Mouse (Mus musculus): Measurements from ENCODE around the gene H2al3. TPM values are rescaled to one million over a fixed set of nuclear protein-coding genes. Genes with fewer than 3 reads are reported as not detected.

H2al3 gene
- not detected in 2 replicates for polyA plus RNA-seq (2014; fragmentation: Nextera tagmentation; extraction: Ambion mirVana)

DNA sequence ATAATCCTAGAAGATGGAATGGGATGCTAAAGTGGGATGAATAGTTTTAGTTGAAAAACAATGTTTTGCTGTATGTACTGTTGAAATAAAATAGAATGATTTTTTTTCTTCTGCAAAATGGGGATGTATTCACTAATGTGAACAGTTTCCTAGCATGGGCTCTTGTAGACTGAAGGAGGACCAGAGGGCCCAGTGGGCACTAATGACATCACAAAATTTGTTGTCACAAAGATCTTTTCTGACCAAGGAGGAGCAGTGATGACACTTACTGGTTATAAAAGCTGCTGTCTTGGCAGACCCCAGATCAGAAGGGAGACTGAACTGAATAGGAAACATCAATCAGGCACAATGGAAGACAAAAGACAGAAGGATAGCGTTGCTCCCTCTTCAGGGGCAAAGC, at the start of gene H2al3:
Gene H2al3 (plus strand): TSS at position 301 of the 400 bp plus-strand sequence.
- ATAC-seq (replicated peaks; ENCODE audit: low FRiP score, low TSS enrichment, low read depth) (no peak), DNase-seq (ENCODE audit: low spot score) (no peak)
- Histone ChIP-seq H3K27me3 (replicated peaks; ENCODE audit: control insufficient read depth, insufficient read depth, low read length) (no peaks in the 10 kb centered on the region), H3K4me3 (ENCODE audit: low read depth, low read length) (no peak within 1 kb of the TSS), H3K27ac (ENCODE audit: low read depth) (no peak within 1 kb of the TSS), H3K36me3 (ENCODE audit: control insufficient read depth, insufficient read depth, low read length) (no peaks in the 10 kb centered on the region), H3K9me3 (ENCODE audit: control insufficient read depth, low read length) (no peaks in the 10 kb centered on the region), H3K4me1 (replicated peaks; ENCODE audit: control insufficient read depth, insufficient read depth, low read length) (no peaks in the 10 kb centered on the region), H3K9ac (ENCODE audit: low read length) (no peak within 1 kb of the TSS), H3K4me2 (ENCODE audit: low read length) (no peak within 1 kb of the TSS)
- WGBS: 45% methylated on average over 1 of the region's 1 CpGs

- 92% methylated on average over 1 of the region's 1 CpGs for WGBS
- no peaks in the 10 kb centered on the region for H3K9me3 ChIP-seq (ENCODE audit: control insufficient read depth, low read length)
Measured at GRCm38 (mm10) chrX:9810101-9810500, 39.4 kb upstream of the H2al3 start.

GRCm38 (mm10) chrX:9812469-9812868, 37.0 kb upstream of the H2al3 start:
- Histone ChIP-seq H3K27ac (ENCODE audit: low read depth) (no peak overlapping the region), H3K4me1 (replicated peaks; ENCODE audit: control insufficient read depth, insufficient read depth, low read length) (no peaks in the 10 kb centered on the region), H3K4me3 (ENCODE audit: low read depth, low read length) (no peak overlapping the region), H3K9ac (ENCODE audit: low read length) (no peak overlapping the region), H3K36me3 (ENCODE audit: control insufficient read depth, insufficient read depth, low read length) (no peaks in the 10 kb centered on the region), H3K4me2 (ENCODE audit: low read length) (no peak overlapping the region), H3K9me3 (ENCODE audit: control insufficient read depth, low read length) (no peaks in the 10 kb centered on the region), H3K27me3 (replicated peaks; ENCODE audit: control insufficient read depth, insufficient read depth, low read length) (no peaks in the 10 kb centered on the region)
- ATAC-seq (replicated peaks; ENCODE audit: low FRiP score, low TSS enrichment, low read depth): no peak
- no peak for DNase-seq (ENCODE audit: low spot score)

More at GRCm38 (mm10) chrX:9810101-9810500, 39.4 kb upstream of the H2al3 start:
- H3K36me3 ChIP-seq (ENCODE audit: control insufficient read depth, insufficient read depth, low read length): no peaks in the 10 kb centered on the region
- H3K27ac ChIP-seq (ENCODE audit: low read depth): no peak overlapping the region
- H3K4me1 ChIP-seq (replicated peaks; ENCODE audit: control insufficient read depth, insufficient read depth, low read length): no peaks in the 10 kb centered on the region
- no peak overlapping the region for H3K4me2 ChIP-seq (ENCODE audit: low read length)
- no peak overlapping the region for H3K4me3 ChIP-seq (ENCODE audit: low read depth, low read length)
- DNase-seq (ENCODE audit: low spot score): no peak
- no peak overlapping the region for H3K9ac ChIP-seq (ENCODE audit: low read length)
- ATAC-seq (replicated peaks; ENCODE audit: low FRiP score, low TSS enrichment, low read depth): no peak
- no peaks in the 10 kb centered on the region for H3K27me3 ChIP-seq (replicated peaks; ENCODE audit: control insufficient read depth, insufficient read depth, low read length)

- no peak for DNase-seq (ENCODE audit: low spot score)
- Histone ChIP-seq H3K36me3 (ENCODE audit: control insufficient read depth, insufficient read depth, low read length) (no peaks in the 10 kb centered on the region), H3K4me1 (replicated peaks; ENCODE audit: control insufficient read depth, insufficient read depth, low read length) (no peaks in the 10 kb centered on the region), H3K4me3 (ENCODE audit: low read depth, low read length) (no peak overlapping the region), H3K9ac (ENCODE audit: low read length) (no peak overlapping the region), H3K9me3 (ENCODE audit: control insufficient read depth, low read length) (no peaks in the 10 kb centered on the region), H3K27ac (ENCODE audit: low read depth) (no peak overlapping the region), H3K4me2 (ENCODE audit: low read length) (no peak overlapping the region), H3K27me3 (replicated peaks; ENCODE audit: control insufficient read depth, insufficient read depth, low read length) (no peaks in the 10 kb centered on the region)
- ATAC-seq (replicated peaks; ENCODE audit: low FRiP score, low TSS enrichment, low read depth): no peak
- WGBS: 72% methylated on average over 2 of the region's 2 CpGs
Measured at GRCm38 (mm10) chrX:9834779-9835178, 14.7 kb upstream of the H2al3 start.

DNA sequence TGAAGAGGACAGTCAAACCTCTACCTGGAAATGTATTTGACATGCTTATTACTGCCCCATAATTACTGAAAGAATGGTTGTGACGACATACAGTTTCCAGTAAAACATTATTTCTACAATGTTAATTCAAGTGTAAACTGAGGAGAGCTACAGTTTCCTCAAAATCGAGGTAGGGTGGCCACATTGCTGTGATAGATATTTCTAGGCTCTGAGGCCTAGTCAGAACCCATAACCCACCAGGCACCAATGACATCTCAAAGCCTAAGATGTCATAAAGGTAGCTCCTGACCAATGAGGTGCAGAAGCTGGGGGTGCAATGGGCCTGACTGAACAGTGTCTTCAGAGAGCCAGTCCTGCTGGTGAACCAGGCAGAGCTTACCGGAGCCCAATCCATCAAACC, 2.9 kb upstream of the H2al3 start, which contains the start of gene Hypm:
Gene Hypm (plus strand): TSS at position 301 of the 400 bp plus-strand sequence.
- WGBS: 76% methylated on average over 3 of the region's 3 CpGs
- Histone ChIP-seq H3K27me3 (replicated peaks; ENCODE audit: control insufficient read depth, insufficient read depth, low read length) (no peaks in the 10 kb centered on the region), H3K36me3 (ENCODE audit: control insufficient read depth, insufficient read depth, low read length) (no peaks in the 10 kb centered on the region), H3K4me2 (ENCODE audit: low read length) (no peak within 1 kb of the TSS), H3K9me3 (ENCODE audit: control insufficient read depth, low read length) (no peaks in the 10 kb centered on the region), H3K4me1 (replicated peaks; ENCODE audit: control insufficient read depth, insufficient read depth, low read length) (no peaks in the 10 kb centered on the region), H3K4me3 (ENCODE audit: low read depth, low read length) (no peak within 1 kb of the TSS), H3K9ac (ENCODE audit: low read length) (no peak within 1 kb of the TSS), H3K27ac (ENCODE audit: low read depth) (no peak within 1 kb of the TSS)
- no peak for DNase-seq (ENCODE audit: low spot score)
- no peak for ATAC-seq (replicated peaks; ENCODE audit: low FRiP score, low TSS enrichment, low read depth)

DNA sequence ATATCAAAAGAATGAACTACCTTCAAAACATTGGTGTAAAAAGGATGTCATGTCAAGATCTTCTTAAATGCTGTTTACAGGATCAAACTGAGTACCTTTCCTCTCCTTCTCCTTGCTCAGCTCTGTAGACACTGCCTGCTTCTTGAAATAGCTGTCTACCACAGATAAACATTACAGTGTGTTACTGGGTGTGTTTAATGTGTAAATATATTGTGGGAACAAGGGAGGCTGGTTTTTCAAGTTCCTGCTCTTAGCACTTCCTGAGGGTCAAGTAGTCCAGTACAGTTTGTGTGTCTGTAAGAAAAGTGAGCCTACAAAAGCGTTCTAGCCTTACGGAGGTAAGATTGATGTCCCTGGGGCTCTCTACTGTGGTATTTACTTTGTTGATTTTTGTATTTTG, 12.4 kb downstream of the H2al3 start:
- Histone ChIP-seq H3K27ac (ENCODE audit: low read depth) (no peak overlapping the region), H3K4me2 (ENCODE audit: low read length) (no peak overlapping the region), H3K4me3 (ENCODE audit: low read depth, low read length) (no peak overlapping the region), H3K9ac (ENCODE audit: low read length) (no peak overlapping the region), H3K4me1 (replicated peaks; ENCODE audit: control insufficient read depth, insufficient read depth, low read length) (no peaks in the 10 kb centered on the region), H3K36me3 (ENCODE audit: control insufficient read depth, insufficient read depth, low read length) (no peaks in the 10 kb centered on the region), H3K9me3 (ENCODE audit: control insufficient read depth, low read length) (no peaks in the 10 kb centered on the region), H3K27me3 (replicated peaks; ENCODE audit: control insufficient read depth, insufficient read depth, low read length) (no peaks in the 10 kb centered on the region)
- 75% methylated on average over 2 of the region's 2 CpGs for WGBS
- DNase-seq (ENCODE audit: low spot score) (no peak), ATAC-seq (replicated peaks; ENCODE audit: low FRiP score, low TSS enrichment, low read depth) (no peak)

DNA sequence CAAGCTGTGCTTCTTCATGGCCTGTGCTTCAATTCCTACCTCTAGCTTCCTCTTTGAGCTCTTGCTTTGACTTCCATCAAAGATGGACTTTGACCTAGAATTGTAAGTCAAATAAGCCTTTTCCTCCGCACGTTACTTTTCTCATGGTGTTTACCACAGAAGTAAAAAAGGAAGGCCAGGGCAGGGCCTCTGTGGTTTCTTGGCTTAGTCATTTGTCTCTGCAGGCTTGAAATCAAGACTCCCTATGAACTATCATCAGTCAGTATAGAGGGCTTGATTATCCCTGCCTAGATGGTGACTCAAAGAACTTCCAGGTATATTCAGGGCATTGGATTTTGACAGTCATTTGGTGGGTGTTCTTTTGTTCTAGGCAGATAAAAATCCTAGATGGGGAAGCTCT, 26.0 kb downstream of the H2al3 start:
- Histone ChIP-seq H3K9me3 (ENCODE audit: control insufficient read depth, low read length) (no peaks in the 10 kb centered on the region), H3K27ac (ENCODE audit: low read depth) (no peak overlapping the region), H3K9ac (ENCODE audit: low read length) (no peak overlapping the region), H3K36me3 (ENCODE audit: control insufficient read depth, insufficient read depth, low read length) (no peaks in the 10 kb centered on the region), H3K4me2 (ENCODE audit: low read length) (no peak overlapping the region), H3K27me3 (replicated peaks; ENCODE audit: control insufficient read depth, insufficient read depth, low read length) (no peaks in the 10 kb centered on the region), H3K4me3 (ENCODE audit: low read depth, low read length) (no peak overlapping the region), H3K4me1 (replicated peaks; ENCODE audit: control insufficient read depth, insufficient read depth, low read length) (no peaks in the 10 kb centered on the region)
- DNase-seq (ENCODE audit: low spot score) (no peak), ATAC-seq (replicated peaks; ENCODE audit: low FRiP score, low TSS enrichment, low read depth) (no peak)
- WGBS: 85% methylated on average over 2 of the region's 2 CpGs

- DNase-seq (ENCODE audit: low spot score) (no peak), ATAC-seq (replicated peaks; ENCODE audit: low FRiP score, low TSS enrichment, low read depth) (no peak)
- H3K9ac ChIP-seq (ENCODE audit: low read length): no peak within 1 kb of the TSS
- no peak within 1 kb of the TSS for H3K4me2 ChIP-seq (ENCODE audit: low read length)
- H3K4me1 ChIP-seq (replicated peaks; ENCODE audit: control insufficient read depth, insufficient read depth, low read length): no peaks in the 10 kb centered on the region
- H3K27me3 ChIP-seq (replicated peaks; ENCODE audit: control insufficient read depth, insufficient read depth, low read length): no peaks in the 10 kb centered on the region
- H3K27ac ChIP-seq (ENCODE audit: low read depth): no peak within 1 kb of the TSS
- H3K36me3 ChIP-seq (ENCODE audit: control insufficient read depth, insufficient read depth, low read length): no peaks in the 10 kb centered on the region
- WGBS: 62% methylated on average over 2 of the region's 2 CpGs
- H3K9me3 ChIP-seq (ENCODE audit: control insufficient read depth, low read length): no peaks in the 10 kb centered on the region
- no peak within 1 kb of the TSS for H3K4me3 ChIP-seq (ENCODE audit: low read depth, low read length)
Measured at GRCm38 (mm10) chrX:9885322-9885721, 35.8 kb downstream of the H2al3 start, which contains the start of gene Sytl5. Sytl5 (plus strand) TSS chrX:9885622.

Measured in intestine, embryonic 14.5 days (tissue).